Mouse (Mus musculus) erythroblast, embryonic 14.5 days (primary cell): ENCODE measurements at regions not wholly inside any gene's neighbourhood (a gene's known extent, or its start where the extent isn't known, plus 50 kb on each side); places are given as distances from the start of the nearest gene placed in this dataset.

ENCODE experiments used
- GATA1 ChIP-seq: IDR thresholded peaks from 2 replicates; pipeline ENCODE4 v1.6.1; 2012; ENCODE audit warnings: low read length, inconsistent platforms, mixed read lengths
- TAL1 ChIP-seq: IDR thresholded peaks from 3 replicates; pipeline ENCODE4 v1.6.1; 2012; ENCODE audit warnings: low read length, inconsistent platforms, mixed read lengths

DNA sequence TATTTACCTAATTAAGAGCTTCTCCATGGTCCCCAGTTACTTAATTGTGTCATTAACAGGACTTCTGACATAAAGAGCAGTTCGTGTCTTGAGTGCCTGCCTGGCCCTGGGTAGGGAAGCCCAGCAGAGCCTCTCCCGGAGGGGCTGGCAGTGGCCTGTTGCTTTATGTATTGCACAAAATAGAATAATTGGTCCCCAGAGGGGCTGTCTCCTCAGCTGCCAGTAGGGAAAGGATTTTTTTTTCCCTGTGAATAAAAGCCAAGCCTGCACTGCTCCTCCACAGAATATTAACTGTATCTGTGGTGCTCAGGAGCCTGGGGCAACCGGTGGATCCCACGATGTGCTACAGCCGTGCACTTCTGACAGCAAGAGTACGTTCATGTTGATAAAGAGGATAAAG is 159.8 kb upstream of the Runx1 start:
- TF ChIP-seq TAL1 (no peak), GATA1 (no peak)
